Mouse (Mus musculus) central nervous system, embryonic 11.5 days (tissue): ENCODE measurements around the gene Vmn1r58. TPM values are rescaled to one million over a fixed set of nuclear protein-coding genes. Genes with fewer than 3 reads are reported as not detected.

Experiments used
- polyA plus RNA-seq: library from polyadenylated mRNA; depleted of rRNA; stranded (reverse); fragments of >200 nt; gene quantifications from 2 replicates; pipeline ENCODE4 v1.2.3, GENCODE M21; 2012; rRNA removed

Vmn1r58 gene
- not detected in 2 replicates for polyA plus RNA-seq

DNA sequence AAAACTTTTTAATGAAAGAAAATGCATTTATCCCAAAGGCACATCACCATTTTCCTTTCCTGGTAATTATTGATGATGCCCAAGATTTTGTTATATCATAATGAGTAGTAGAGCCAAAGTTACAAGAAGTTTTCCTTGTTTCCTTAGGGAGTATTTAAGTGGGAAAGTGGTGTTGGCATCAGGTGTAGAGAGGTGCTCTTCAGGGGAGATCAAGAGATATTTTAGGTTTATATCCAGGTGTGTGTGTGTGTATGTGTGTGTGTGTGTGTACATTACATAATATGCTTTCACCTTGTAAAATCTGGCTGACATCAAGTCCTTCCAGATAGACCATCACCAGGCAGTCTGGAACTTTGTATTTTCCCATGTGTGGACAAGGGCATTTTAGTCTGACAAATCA lies at the start of gene Vmn1r58:
TSS of gene Vmn1r58 (minus strand) at position 101 of the 400 bp plus-strand sequence.

DNA sequence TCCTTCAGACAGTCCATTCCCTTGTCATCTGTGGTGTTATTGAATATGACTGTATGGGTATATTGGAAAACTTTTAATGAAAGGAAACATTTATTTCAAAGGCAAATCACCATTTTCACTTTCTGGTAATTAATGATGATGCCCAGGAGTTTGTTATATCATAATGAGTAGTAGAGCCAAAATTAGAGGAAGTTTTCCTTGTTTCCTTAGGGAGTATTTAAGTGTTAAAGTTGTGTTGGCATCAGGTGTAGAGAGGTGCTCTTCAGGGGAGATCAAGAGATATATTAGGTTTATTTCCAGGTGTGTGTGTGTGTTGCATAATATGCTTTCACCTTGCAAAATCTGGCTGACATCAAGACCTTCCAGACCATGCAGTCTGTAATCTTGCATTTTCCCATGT lies 43.5 kb upstream of the Vmn1r58 start, which contains the start of gene Vmn1r59:
TSS of gene Vmn1r59 (minus strand) at position 101 of the 400 bp plus-strand sequence.

Other genes starting within 250 kb of the Vmn1r58 start
- gene Vmn1r56, start 216.6 kb downstream of the Vmn1r58 start, polyA plus RNA-seq: not detected in 2 replicates
- not detected in 2 replicates for gene Vmn1r57, start 194.9 kb downstream of the Vmn1r58 start, polyA plus RNA-seq
- gene Gm5065, start 62.9 kb downstream of the Vmn1r58 start, polyA plus RNA-seq: not detected in 2 replicates
- not detected in 2 replicates for gene Nlrp2, start 62.4 kb downstream of the Vmn1r58 start, polyA plus RNA-seq
- not detected in 2 replicates for gene Vmn1r59, start 43.4 kb upstream of the Vmn1r58 start, polyA plus RNA-seq
- gene Vmn2r28, start 80.6 kb upstream of the Vmn1r58 start, polyA plus RNA-seq: not detected in 2 replicates
- not detected in 2 replicates for gene Vmn1r60, start 133.9 kb upstream of the Vmn1r58 start, polyA plus RNA-seq
- not detected in 2 replicates for gene Vmn1r61, start 199.9 kb upstream of the Vmn1r58 start, polyA plus RNA-seq